Comparison of ENCODE assay signal across 11 mouse cellular contexts in the genomic region with DNA sequence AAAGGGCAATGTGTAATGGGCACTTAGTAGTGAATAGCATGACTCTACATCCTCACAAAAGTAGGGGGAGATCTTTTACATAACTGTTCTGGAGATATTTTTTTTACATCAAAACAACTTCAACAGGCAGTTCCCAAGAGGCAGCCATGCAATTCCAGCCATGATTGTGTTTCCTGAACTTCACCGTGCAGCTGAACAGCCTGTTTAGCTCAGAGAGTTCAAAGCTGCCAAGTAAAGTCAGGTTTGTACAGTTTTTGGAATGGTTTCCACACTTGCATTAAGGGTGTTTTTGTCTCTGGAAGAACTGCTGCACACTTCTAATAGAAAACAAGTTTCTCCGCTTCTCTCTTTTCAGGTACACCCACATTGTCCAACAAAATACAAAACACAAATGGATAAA.
"Had no signal": no experiment of that assay in that cellular context is flagged by ENCODE, and none has a peak within 500 bp of the region (broad histone marks: within the 10 kb centered on the region; RNA-seq: fewer than 3 reads in every experiment).

No protein-coding gene starts in this region.

- H3K4me2 ChIP-seq: limb, embryonic 12.5 days; midbrain, embryonic 13.5 days; stomach, embryonic 15.5 days had no signal

- H3K4me3 ChIP-seq: layer of hippocampus, adult 2 months; limb, embryonic 12.5 days; midbrain, embryonic 13.5 days; stomach, embryonic 15.5 days had no signal

- H3K4me1 ChIP-seq: limb, embryonic 12.5 days; midbrain, embryonic 13.5 days; stomach, embryonic 15.5 days had no signal

- H3K27me3 ChIP-seq: limb, embryonic 12.5 days; midbrain, embryonic 13.5 days; stomach, embryonic 15.5 days had no signal

- ATAC-seq: midbrain, embryonic 13.5 days had no signal

- H3K36me3 ChIP-seq: limb, embryonic 12.5 days; midbrain, embryonic 13.5 days; stomach, embryonic 15.5 days had no signal

- H3K9ac ChIP-seq: limb, embryonic 12.5 days; liver, embryonic 14.5 days; midbrain, embryonic 13.5 days; stomach, embryonic 15.5 days had no signal

- DNase-seq: kidney, postnatal 25 days; liver; lung, adult 18-20 months; right cerebral cortex, postnatal 14 days; thymus, adult 2 months; thymus, postnatal 25 days had no signal

- H3K9me3 ChIP-seq: limb, embryonic 12.5 days; midbrain, embryonic 13.5 days; stomach, embryonic 15.5 days had no signal

- H3K27ac ChIP-seq: layer of hippocampus, adult 2 months; limb, embryonic 12.5 days; liver, embryonic 14.5 days; midbrain, embryonic 13.5 days; stomach, embryonic 15.5 days had no signal
